Mouse (Mus musculus) hindbrain, postnatal 0 days (tissue): ENCODE data around the gene Lrba. TPM values are rescaled to one million over a fixed set of nuclear protein-coding genes. Genes with fewer than 3 reads are reported as not detected.

Experiments used
- ATAC-seq: fragments of 200-750 bp; cut with Nextera tagmentation; 2 replicates; pipeline ENCODE4 v1.8.0; 2017; ENCODE audit warnings: mild to moderate bottlenecking, moderate TSS enrichment, moderate library complexity
- DNase-seq: peaks from one replicate; pipeline ENCODE4 v3.0.0-alpha.2; 2015; ENCODE audit warnings: low spot score
- H3K27ac ChIP-seq: fragments of 300-500 bp; sonication (generic); 2 replicates; pipeline ENCODE4 v1.5.1; 2014; ENCODE audit warnings: mild to moderate bottlenecking
- H3K27me3 ChIP-seq: fragments of 300-500 bp; sonication (generic); 2 replicates; pipeline ENCODE4 v1.6.1; 2014; ENCODE audit warnings: low read length, mixed read lengths; ENCODE audit not compliant: insufficient read depth
- H3K36me3 ChIP-seq: fragments of 300-500 bp; sonication (generic); 2 replicates; pipeline ENCODE4 v1.6.1; 2014; ENCODE audit warnings: low read length, mixed read lengths; ENCODE audit not compliant: insufficient read depth
- H3K4me1 ChIP-seq: fragments of 300-500 bp; sonication (generic); 2 replicates; pipeline ENCODE4 v1.6.1; 2014; ENCODE audit warnings: antibody characterized with exemption, low read length, mixed read lengths; ENCODE audit not compliant: insufficient read depth
- H3K4me2 ChIP-seq: fragments of 300-500 bp; sonication (generic); 2 replicates; pipeline ENCODE4 v1.6.1; 2014; ENCODE audit warnings: low read depth, mild to moderate bottlenecking, low read length, moderate library complexity, mixed read lengths
- H3K4me3 ChIP-seq: fragments of 300-500 bp; sonication (generic); 2 replicates; pipeline ENCODE4 v1.5.1; 2014; ENCODE audit warnings: low read length
- H3K9ac ChIP-seq: fragments of 300-500 bp; sonication (generic); replicated peaks from 2 replicates; pipeline ENCODE4 v1.6.1; 2014; ENCODE audit warnings: mild to moderate bottlenecking, low read length, moderate library complexity, mixed read lengths
- H3K9me3 ChIP-seq: fragments of 300-500 bp; sonication (generic); 2 replicates; pipeline ENCODE4 v1.6.1; 2016; ENCODE audit warnings: low read length, mixed read lengths
- CTCF ChIP-seq: IDR thresholded peaks from 2 replicates; pipeline ENCODE4 v1.5.1; 2016; ENCODE audit warnings: antibody characterized with exemption, control low read depth, low read depth
- WGBS: fragments of 180-500 bp; shearing (Covaris S2); extraction: QIAGEN DNeasy Blood & Tissue Kit; methylation state at CpG from one replicate; pipeline ENCODE4 v1.1.7; 2014; 5-methylcytosine and 5-hydroxymethylcytosine counted together
- polyA plus RNA-seq: library from polyadenylated mRNA; unstranded; fragments of >200 nt; fragmentation: Nextera tagmentation; extraction: Ambion mirVana; gene quantifications from 2 replicates; pipeline ENCODE4 v1.2.1, GENCODE M21; 2015
- total RNA-seq: library from RNA; depleted of rRNA; stranded (reverse); fragments of >200 nt; gene quantifications from 2 replicates; pipeline ENCODE4 v1.2.3, GENCODE M21; 2014

The Lrba gene
- total and polyA plus RNA-seq, 2 experiments from 2014 or later, result 5.5 to 36.6 TPM

- peak overlapping the region; percentile 23 for H3K4me2 ChIP-seq
- H3K9me3 ChIP-seq, result no peaks in the 10 kb centered on the region
- no peak overlapping the region for H3K9ac ChIP-seq
- H3K27ac ChIP-seq, result peak overlapping the region; percentile 71
- H3K4me1 ChIP-seq, result 0 out of 2 replicates have a peak, but pooled peaks cover 3% of the 10 kb centered on the region
- ATAC-seq (peak; percentile 69), DNase-seq (peak; percentile 71)
- no peak overlapping the region for H3K4me3 ChIP-seq
- no peaks in the 10 kb centered on the region for H3K27me3 ChIP-seq
- H3K36me3 ChIP-seq, result no peaks in the 10 kb centered on the region; the same call in 1 of the 2 replicates
- 30% methylated on average over 10 of the region's 10 CpGs for WGBS
- no peak for TF ChIP-seq CTCF
Measured at GRCm38 (mm10) chr3:86745769-86746512, 521.5 kb downstream of the Lrba start.

- no peak for TF ChIP-seq CTCF
- H3K27me3 ChIP-seq, result no peaks in the 10 kb centered on the region
- H3K27ac ChIP-seq, result peak overlapping the region; percentile 72
- peak overlapping the region; percentile 38 for H3K4me2 ChIP-seq
- H3K36me3 ChIP-seq, result no peaks in the 10 kb centered on the region
- 0 out of 2 replicates have a peak, but pooled peaks cover 3% of the 10 kb centered on the region for H3K4me1 ChIP-seq
- peak overlapping the region; percentile 45; the same call in 1 of the 2 replicates for H3K9ac ChIP-seq
- ATAC-seq (peak; percentile 38; the same call in 1 of the 2 replicates), DNase-seq (no peak)
- H3K9me3 ChIP-seq, result no peaks in the 10 kb centered on the region
- 23% methylated on average over 7 of the region's 7 CpGs for WGBS
- no peak overlapping the region for H3K4me3 ChIP-seq
Measured at GRCm38 (mm10) chr3:86750652-86751051, 526.2 kb downstream of the Lrba start.

GRCm38 (mm10) chr3:86754178-86754577 lies 529.7 kb downstream of the Lrba start:
- TF ChIP-seq CTCF, result no peak
- WGBS, result 70% methylated on average over 6 of the region's 6 CpGs
- no peak for ATAC-seq

GRCm38 (mm10) chr3:86754595-86755557 lies 530.4 kb downstream of the Lrba start:
- H3K4me2 ChIP-seq, result peak overlapping the region; percentile 21; the same call in 1 of the 2 replicates
- no peaks in the 10 kb centered on the region for H3K27me3 ChIP-seq
- TF ChIP-seq CTCF, result no peak
- no peak for DNase-seq
- H3K9ac ChIP-seq, result peak overlapping the region; percentile 13; the same call in 1 of the 2 replicates
- 0 out of 2 replicates have a peak, but pooled peaks cover 3% of the 10 kb centered on the region for H3K4me1 ChIP-seq
- ATAC-seq, result 0 out of 2 replicates have a peak, but pooled peaks have one; percentile 40
- H3K27ac ChIP-seq, result peak overlapping the region; percentile 56
- 66% methylated on average over 14 of the region's 14 CpGs for WGBS
- no peaks in the 10 kb centered on the region for H3K36me3 ChIP-seq
- no peaks in the 10 kb centered on the region for H3K9me3 ChIP-seq
- no peak overlapping the region for H3K4me3 ChIP-seq

More at GRCm38 (mm10) chr3:86754178-86754577, 529.7 kb downstream of the Lrba start:
- Histone ChIP-seq H3K9me3 (no peaks in the 10 kb centered on the region), H3K9ac (0 out of 2 replicates have a peak overlapping the region, but pooled peaks have one; percentile 13), H3K4me2 (peak overlapping the region; percentile 21; the same call in 1 of the 2 replicates), H3K4me3 (no peak overlapping the region), H3K27me3 (no peaks in the 10 kb centered on the region), H3K27ac (0 out of 2 replicates have a peak overlapping the region, but pooled peaks have one; percentile 56), H3K4me1 (0 out of 2 replicates have a peak, but pooled peaks cover 3% of the 10 kb centered on the region), H3K36me3 (no peaks in the 10 kb centered on the region)
- DNase-seq, result no peak

- no peaks in the 10 kb centered on the region for H3K27me3 ChIP-seq
- H3K36me3 ChIP-seq, result no peaks in the 10 kb centered on the region
- DNase-seq, result peak; percentile 1
- no peak overlapping the region for H3K9ac ChIP-seq
- WGBS, result 81% methylated on average over 1 of the region's 1 CpGs
- ATAC-seq, result no peak
- H3K9me3 ChIP-seq, result no peaks in the 10 kb centered on the region
- no peaks in the 10 kb centered on the region for H3K4me1 ChIP-seq
- no peak overlapping the region for H3K4me2 ChIP-seq
- TF ChIP-seq CTCF, result no peak
- no peak overlapping the region for H3K4me3 ChIP-seq
- H3K27ac ChIP-seq, result no peak overlapping the region
Measured at GRCm38 (mm10) chr3:86756548-86756947, 532.1 kb downstream of the Lrba start.

- H3K27ac ChIP-seq, result no peak overlapping the region
Measured at GRCm38 (mm10) chr3:86758727-86759126, 534.2 kb downstream of the Lrba start.

More at GRCm38 (mm10) chr3:86758727-86759126, 534.2 kb downstream of the Lrba start:
- no peaks in the 10 kb centered on the region for H3K36me3 ChIP-seq
- no peak overlapping the region for H3K4me3 ChIP-seq
- H3K4me2 ChIP-seq, result peak overlapping the region; percentile 25
- H3K9ac ChIP-seq, result no peak overlapping the region; the same call in 1 of the 2 replicates
- no peak for ATAC-seq
- WGBS, result 70% methylated on average over 6 of the region's 6 CpGs
- H3K9me3 ChIP-seq, result no peaks in the 10 kb centered on the region
- H3K4me1 ChIP-seq, result no peaks in the 10 kb centered on the region
- no peak for TF ChIP-seq CTCF
- no peak for DNase-seq
- no peaks in the 10 kb centered on the region for H3K27me3 ChIP-seq
